Mouse (Mus musculus) testis, adult 2 months (tissue): ENCODE measurements around the gene Mdp1.

ENCODE experiments used
- CTCF ChIP-seq: fragments of 200-500 bp; IDR thresholded peaks from 2 replicates; pipeline ENCODE4 v1.5.1; 2012; ENCODE audit warnings: low read depth, mild to moderate bottlenecking, inconsistent platforms, low read length, moderate library complexity; ENCODE audit not compliant: control insufficient read depth, insufficient read depth, insufficient replicate concordance
- POLR2A ChIP-seq: fragments of 200-500 bp; IDR thresholded peaks from 2 replicates; pipeline ENCODE4 v1.6.1; 2012; ENCODE audit warnings: low read depth, mild to moderate bottlenecking, inconsistent platforms, low read length, moderate library complexity; ENCODE audit not compliant: control insufficient read depth

DNA sequence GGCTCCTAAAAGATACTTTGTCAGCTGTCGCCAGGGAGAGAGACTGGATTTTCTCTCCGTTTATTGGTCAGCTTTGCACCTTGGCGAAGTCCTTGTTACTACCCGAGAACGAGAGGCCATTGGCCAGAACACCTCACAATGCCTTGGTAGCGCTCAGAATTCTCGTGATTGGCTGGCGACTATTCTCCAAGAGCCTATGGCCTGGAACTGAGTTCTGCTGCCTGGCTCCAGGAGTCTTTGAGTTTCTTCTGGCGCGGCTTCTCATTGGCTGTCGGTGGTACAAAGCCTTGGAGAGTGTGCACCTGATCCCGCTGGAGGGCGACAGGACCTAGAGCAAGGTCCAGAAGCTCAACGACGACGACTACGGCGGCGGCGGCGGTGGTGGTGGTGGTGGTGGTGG is 42.5 kb downstream of the Mdp1 start, which contains the start of gene Rec8:
- TF ChIP-seq CTCF (no peak), POLR2A (peak; percentile 43; the same call in 1 of the 2 replicates)
